Mouse (Mus musculus): ENCODE data around the gene Stxbp1. TPM values are rescaled to one million over a fixed set of nuclear protein-coding genes. Genes with fewer than 3 reads are reported as not detected.

Stxbp1 gene
- polyA plus RNA-seq (2012; rRNA removed; ENCODE audit: low replicate concordance), result 14.4 and 22.7 TPM in 2 replicates

GRCm38 (mm10) chr2:32846805-32847467, at the start of gene Stxbp1:
Stxbp1 (minus strand) TSS chr2:32847245.

GRCm38 (mm10) chr2:32875675-32876489, 28.8 kb upstream of the Stxbp1 start, which contains the start of gene Fam129b:
Fam129b (plus strand) TSS chr2:32876114.

GRCm38 (mm10) chr2:32784048-32784681, 62.9 kb downstream of the Stxbp1 start, which contains the start of gene Cfap157:
Cfap157 (minus strand) TSS chr2:32784428.

GRCm38 (mm10) chr2:32775359-32776074, 71.5 kb downstream of the Stxbp1 start, which contains the start of the genes Ttc16 and Ptrh1:
Ttc16 (minus strand) TSS chr2:32775633.
Ptrh1 (plus strand) TSS chr2:32775786.

GRCm38 (mm10) chr2:32757056-32757845, 89.8 kb downstream of the Stxbp1 start, which contains the start of gene Tor2a:
Tor2a (plus strand) TSS chr2:32757234.

GRCm38 (mm10) chr2:32740916-32741272, 106.2 kb downstream of the Stxbp1 start, which contains the start of gene 6330409D20Rik:
6330409D20Rik (minus strand) TSS chr2:32741016.

Other genes starting within 250 kb of the Stxbp1 start
- gene St6galnac6, start 247.5 kb downstream of the Stxbp1 start, polyA plus RNA-seq (2012; rRNA removed; ENCODE audit: low replicate concordance), result 50.7 and 103 TPM in 2 replicates
- 30.5 and 36.0 TPM in 2 replicates for gene Ak1, start 225.5 kb downstream of the Stxbp1 start, polyA plus RNA-seq (2012; rRNA removed; ENCODE audit: low replicate concordance)
- 204 and 298 TPM in 2 replicates for gene Eng, start 200.7 kb downstream of the Stxbp1 start, polyA plus RNA-seq (2012; rRNA removed; ENCODE audit: low replicate concordance)
- 28.4 and 91.8 TPM in 2 replicates for gene Fpgs, start 143.1 kb downstream of the Stxbp1 start, polyA plus RNA-seq (2012; rRNA removed; ENCODE audit: low replicate concordance)
- gene Cdk9, start 134.2 kb downstream of the Stxbp1 start, polyA plus RNA-seq (2012; rRNA removed; ENCODE audit: low replicate concordance), result 130 and 164 TPM in 2 replicates
- 43.4 and 100 TPM in 2 replicates for gene Sh2d3c, start 126.2 kb downstream of the Stxbp1 start, polyA plus RNA-seq (2012; rRNA removed; ENCODE audit: low replicate concordance)
- gene 6330409D20Rik, start 106.2 kb downstream of the Stxbp1 start, polyA plus RNA-seq (2012; rRNA removed; ENCODE audit: low replicate concordance), result 0.17 TPM in 1 of 2 replicates, not detected in the other
- gene Tor2a, start 90.0 kb downstream of the Stxbp1 start, polyA plus RNA-seq (2012; rRNA removed; ENCODE audit: low replicate concordance), result 56.9 and 93.4 TPM in 2 replicates
- gene Ttc16, start 71.6 kb downstream of the Stxbp1 start, polyA plus RNA-seq (2012; rRNA removed; ENCODE audit: low replicate concordance), result 0.39 and 1.1 TPM in 2 replicates
- gene Ptrh1, start 71.5 kb downstream of the Stxbp1 start, polyA plus RNA-seq (2012; rRNA removed; ENCODE audit: low replicate concordance), result 8.3 and 13.3 TPM in 2 replicates
- 0.06 and 0.13 TPM in 2 replicates for gene Cfap157, start 62.8 kb downstream of the Stxbp1 start, polyA plus RNA-seq (2012; rRNA removed; ENCODE audit: low replicate concordance)
- 43.7 and 52.3 TPM in 2 replicates for gene Fam129b, start 28.9 kb upstream of the Stxbp1 start, polyA plus RNA-seq (2012; rRNA removed; ENCODE audit: low replicate concordance)
- gene Rpl12, start 114.3 kb upstream of the Stxbp1 start, polyA plus RNA-seq (2012; rRNA removed; ENCODE audit: low replicate concordance), result 143 and 515 TPM in 2 replicates
- gene Lrsam1, start 114.4 kb upstream of the Stxbp1 start, polyA plus RNA-seq (2012; rRNA removed; ENCODE audit: low replicate concordance), result 21.7 and 22.8 TPM in 2 replicates
- gene Slc2a8, start 134.8 kb upstream of the Stxbp1 start, polyA plus RNA-seq (2012; rRNA removed; ENCODE audit: low replicate concordance), result 63.8 and 76.1 TPM in 2 replicates

Measured in subcutaneous adipose tissue, adult 2 months (tissue).